Mouse (Mus musculus): ENCODE results near the gene Acot7.
"Not testable (repeated sequence)": the region's sequence is repeated elsewhere in the genome, so short reads cannot be mapped to it uniquely, and the experiment has no call there.

Acot7 gene

GRCm38 (mm10) chr4:152212531-152212930 is 34.6 kb downstream of the Acot7 start:
- DNase-seq, result peak; percentile 64

GRCm38 (mm10) chr4:152212974-152213373 is 35.0 kb downstream of the Acot7 start:
- DNase-seq, result no peak

GRCm38 (mm10) chr4:152213760-152214480 is 36.0 kb downstream of the Acot7 start:
- DNase-seq, result peak; percentile 87

- no peak for DNase-seq
Measured at GRCm38 (mm10) chr4:152214871-152215415, 37.0 kb downstream of the Acot7 start.

GRCm38 (mm10) chr4:152219591-152219990 is 41.7 kb downstream of the Acot7 start:
- no peak for DNase-seq

- no peak for DNase-seq
Measured at GRCm38 (mm10) chr4:152220771-152221410, 43.0 kb downstream of the Acot7 start.

GRCm38 (mm10) chr4:152221411-152221887 is 43.5 kb downstream of the Acot7 start:
- no peak for DNase-seq

GRCm38 (mm10) chr4:152222111-152222510 is 44.2 kb downstream of the Acot7 start:
- DNase-seq, result no peak

GRCm38 (mm10) chr4:152222513-152222912 is 44.6 kb downstream of the Acot7 start:
- no peak for DNase-seq

GRCm38 (mm10) chr4:152224156-152224555 is 46.2 kb downstream of the Acot7 start:
- DNase-seq, result no peak

- DNase-seq, result no peak
Measured at GRCm38 (mm10) chr4:152226901-152227486, 49.1 kb downstream of the Acot7 start.

GRCm38 (mm10) chr4:152227749-152228527 is 50.0 kb downstream of the Acot7 start:
- no peak for DNase-seq

GRCm38 (mm10) chr4:152230331-152230730 is 52.4 kb downstream of the Acot7 start:
- not testable (repeated sequence) for DNase-seq

- no peak for DNase-seq
Measured at GRCm38 (mm10) chr4:152231326-152231725, 53.4 kb downstream of the Acot7 start.

- no peak for DNase-seq
Measured at GRCm38 (mm10) chr4:152232411-152232903, 54.5 kb downstream of the Acot7 start.

GRCm38 (mm10) chr4:152239974-152240373 is 62.0 kb downstream of the Acot7 start:
- DNase-seq, result no peak

GRCm38 (mm10) chr4:152243241-152243891 is 65.4 kb downstream of the Acot7 start:
- DNase-seq, result no peak

- DNase-seq, result no peak
Measured at GRCm38 (mm10) chr4:152243969-152244368, 66.0 kb downstream of the Acot7 start.

GRCm38 (mm10) chr4:152244545-152245522 is 66.9 kb downstream of the Acot7 start:
- DNase-seq, result no peak

- no peak for DNase-seq
Measured at GRCm38 (mm10) chr4:152246011-152246410, 68.1 kb downstream of the Acot7 start.

- DNase-seq, result no peak
Measured at GRCm38 (mm10) chr4:152247195-152247594, 69.3 kb downstream of the Acot7 start.
